Mouse (Mus musculus) common myeloid progenitor, adult 5-6 weeks (primary cell): ENCODE measurements around the gene Dap. TPM values are rescaled to one million over a fixed set of nuclear protein-coding genes. Genes with fewer than 3 reads are reported as not detected.

Experiments
- ATAC-seq: replicated peaks from 2 replicates; pipeline ENCODE4 v1.8.0; 2016; ENCODE audit warnings: low read depth, mild to moderate bottlenecking, moderate TSS enrichment, inconsistent platforms; ENCODE audit not compliant: poor library complexity, severe bottlenecking
- total RNA-seq: library from RNA; stranded (forward); fragments of 200-1000, 187-1606 nt; gene quantifications from 2 replicates; pipeline ENCODE4 v1.2.3, GENCODE M21; 2017

Dap gene
- total RNA-seq, 1 experiment from 2014 or later: 67.8 TPM

DNA sequence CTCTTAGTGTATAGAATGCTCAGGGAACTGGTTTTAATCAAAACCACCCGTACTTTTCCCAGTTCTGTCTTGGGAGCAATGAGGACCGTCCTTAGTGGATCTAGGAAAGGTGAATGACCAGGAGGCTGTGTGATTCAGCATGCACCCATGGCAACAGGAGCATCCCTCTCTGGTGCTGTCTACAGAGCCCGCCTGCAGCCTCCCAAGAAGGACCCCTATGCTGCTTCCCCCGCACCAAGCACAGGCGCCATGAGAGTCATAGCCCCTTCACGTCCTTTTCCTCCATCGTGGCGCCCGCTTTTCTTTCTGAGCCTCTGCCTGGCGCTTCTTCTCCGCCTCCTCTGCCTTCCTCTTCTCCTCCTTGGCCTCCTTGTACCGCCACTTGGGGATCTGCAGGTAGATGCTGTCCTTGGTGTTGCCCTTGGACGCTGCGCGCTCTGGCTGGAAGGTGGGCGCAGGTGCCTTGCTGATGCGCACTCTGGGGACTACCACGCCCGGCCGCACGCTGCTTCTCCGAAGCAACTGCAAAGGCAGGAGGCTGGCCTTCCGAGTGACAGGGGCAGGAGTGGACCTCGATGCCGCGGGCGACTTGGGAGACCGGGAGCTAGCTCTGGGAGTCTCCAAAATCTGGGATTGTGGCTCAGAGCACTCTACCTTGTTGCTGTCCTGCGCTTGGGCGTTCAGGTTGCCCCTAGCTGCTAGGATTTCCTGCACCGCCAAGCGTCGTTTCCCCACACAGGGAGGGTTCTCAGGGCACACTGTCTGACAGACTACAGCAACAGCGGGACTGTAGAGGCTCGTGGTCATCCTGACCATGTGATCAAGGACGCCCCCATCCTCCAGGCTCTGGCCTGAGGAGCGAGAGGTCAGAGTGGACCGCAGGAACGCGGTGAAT is 73.0 kb downstream of the Dap start:
- no peak for ATAC-seq

- no peak for ATAC-seq
Observed at GRCm38 (mm10) chr15:31297777-31298137, 73.6 kb downstream of the Dap start.

GRCm38 (mm10) chr15:31299258-31299917 is 75.3 kb downstream of the Dap start:
- ATAC-seq: peak; percentile 88

- no peak for ATAC-seq
Observed at GRCm38 (mm10) chr15:31302293-31302990, 78.3 kb downstream of the Dap start.

GRCm38 (mm10) chr15:31304302-31304701 is 80.2 kb downstream of the Dap start:
- no peak for ATAC-seq

GRCm38 (mm10) chr15:31305181-31305580 is 81.1 kb downstream of the Dap start:
- no peak for ATAC-seq

- ATAC-seq: no peak
Observed at GRCm38 (mm10) chr15:31306726-31307125, 82.6 kb downstream of the Dap start.

DNA sequence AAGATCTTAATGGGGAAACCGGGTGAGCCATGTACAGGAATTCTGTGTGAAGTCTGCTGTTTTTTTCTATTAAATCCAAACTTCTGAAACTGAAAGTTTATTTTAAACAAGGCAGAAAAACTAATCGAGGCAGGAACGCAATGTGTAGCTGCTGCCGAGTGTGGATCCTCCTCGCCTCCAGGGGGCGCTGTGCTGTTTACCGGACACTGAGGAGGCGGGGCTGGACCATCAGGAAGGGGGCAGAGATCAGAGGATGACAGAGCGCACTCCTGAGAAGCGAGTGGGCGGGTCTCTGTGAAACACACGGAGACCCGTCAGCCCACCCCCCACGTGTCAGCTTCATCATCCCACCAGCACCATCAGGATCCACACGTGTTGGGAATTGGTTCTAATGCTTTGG is 85.4 kb downstream of the Dap start:
- ATAC-seq: no peak

DNA sequence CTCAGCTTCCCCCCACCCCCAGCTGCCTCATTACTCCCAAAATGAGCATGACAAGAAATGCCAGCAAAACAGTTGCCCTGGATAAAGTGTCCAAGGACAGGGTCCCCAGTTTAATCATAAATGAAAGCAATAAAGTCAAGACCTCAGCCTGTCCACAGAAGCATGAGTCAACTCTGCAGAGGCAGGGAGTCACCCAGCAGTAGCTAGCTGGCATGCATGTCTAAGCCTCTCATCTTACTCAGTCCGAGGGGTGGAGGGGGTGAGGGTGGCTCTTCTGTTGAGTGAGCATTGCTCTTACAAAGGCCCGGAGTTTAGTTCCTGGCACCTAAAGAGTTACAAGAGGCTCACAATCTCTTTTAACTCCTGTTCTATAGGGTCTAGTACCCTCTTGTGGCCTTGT is 87.9 kb downstream of the Dap start:
- ATAC-seq: no peak

DNA sequence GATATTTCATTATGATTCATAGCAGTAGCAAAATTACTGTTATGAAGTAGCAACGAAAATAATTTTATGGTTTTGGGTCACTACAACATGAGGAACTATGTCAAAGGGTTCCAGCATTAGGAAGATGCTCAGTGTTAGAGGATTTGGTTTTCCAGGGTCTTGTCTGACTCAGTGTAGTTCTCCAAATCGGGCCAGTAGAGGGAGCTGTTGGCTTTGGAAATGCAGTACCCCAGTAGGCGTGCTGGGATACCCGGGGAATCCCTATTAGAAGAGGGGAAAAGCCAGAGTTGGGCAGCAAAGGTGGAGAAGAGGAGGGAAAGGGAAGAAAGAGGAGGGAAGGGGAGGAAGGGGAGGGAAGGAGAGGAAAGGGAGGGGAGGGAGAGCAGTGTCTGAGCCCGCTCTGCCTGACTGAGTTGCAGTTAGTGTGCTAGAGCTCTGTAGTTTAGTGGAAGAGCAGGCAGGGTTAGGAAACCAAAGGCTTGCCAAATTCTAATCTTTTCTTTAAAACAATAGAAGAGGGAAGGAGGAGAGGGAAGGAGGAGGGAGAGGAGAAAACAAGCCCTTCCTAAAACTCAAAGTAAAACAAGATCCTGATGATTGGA is 91.6 kb downstream of the Dap start:
- ATAC-seq: peak; percentile 83

DNA sequence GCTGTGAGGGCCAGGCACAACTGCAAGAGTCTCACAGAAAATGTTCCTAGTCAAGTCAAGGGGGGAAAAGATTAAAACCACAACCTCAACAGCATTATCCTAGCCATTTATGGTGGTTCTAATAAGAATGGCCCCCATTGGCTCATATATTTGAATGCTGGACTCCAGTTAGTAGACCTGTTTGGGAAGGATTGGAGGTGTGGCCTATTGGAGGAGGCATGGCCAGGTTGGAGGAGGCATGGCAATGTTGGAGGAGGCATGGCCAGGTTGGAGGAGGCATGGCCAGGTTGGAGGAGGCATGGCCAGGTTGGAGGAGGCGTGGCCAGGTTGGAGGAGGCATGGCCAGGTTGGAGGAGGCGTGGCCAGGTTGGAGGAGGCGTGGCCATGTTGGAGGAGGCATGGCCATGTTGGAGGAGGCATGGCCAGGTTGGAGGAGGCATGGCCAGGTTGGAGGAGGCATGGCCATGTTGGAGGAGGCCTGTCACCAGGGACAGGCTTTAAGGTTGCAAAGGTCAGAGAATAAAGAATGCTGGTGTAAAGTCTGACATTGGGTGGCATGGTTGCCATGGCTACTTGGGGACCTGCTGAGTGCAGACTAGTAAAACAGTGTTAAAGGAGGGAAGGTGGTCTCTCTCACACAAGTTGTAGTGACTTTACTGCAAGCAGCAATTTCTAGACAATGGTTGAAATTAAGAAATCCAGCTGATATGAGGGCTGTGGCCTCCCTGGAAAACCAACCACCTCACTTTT is 93.1 kb downstream of the Dap start:
- no peak for ATAC-seq

DNA sequence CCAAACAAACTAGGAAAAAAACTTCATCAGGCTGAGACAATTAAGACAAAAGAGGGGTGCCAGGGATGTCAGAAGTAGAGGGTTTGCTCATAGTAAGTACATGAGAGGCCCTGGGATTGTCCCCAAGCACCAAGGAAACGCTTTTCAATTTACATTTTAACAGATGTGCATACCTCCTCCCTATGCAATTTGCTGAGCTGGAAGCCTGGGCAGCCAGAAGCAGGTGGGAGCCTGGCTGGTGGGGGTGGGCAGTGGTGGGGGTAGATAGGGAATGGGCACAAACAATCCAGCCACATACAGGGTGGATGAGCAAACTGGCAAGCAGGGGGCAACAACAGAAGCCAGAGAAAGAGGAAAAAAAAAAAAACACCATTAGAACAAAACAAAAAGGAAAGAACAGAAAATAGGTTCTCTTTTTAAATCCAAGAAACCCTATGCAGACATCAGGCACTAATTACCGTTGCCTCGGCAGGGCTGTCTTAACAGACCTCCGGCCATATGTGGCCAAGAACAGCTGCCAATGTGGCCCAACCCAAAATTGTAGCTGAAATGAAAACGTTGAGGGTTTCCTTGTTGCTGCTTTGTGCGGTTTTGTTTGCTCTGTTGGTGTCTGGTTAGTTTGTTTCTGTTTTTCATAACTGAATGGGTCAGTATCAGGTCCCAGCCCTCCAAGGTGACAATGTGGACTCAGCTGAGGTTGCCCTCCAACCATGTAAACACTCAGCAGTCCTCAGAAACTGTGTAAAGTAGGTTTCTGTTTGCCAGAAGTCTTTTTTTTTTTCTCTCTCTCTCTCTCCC is 94.2 kb downstream of the Dap start:
- peak; percentile 10; the same call in 1 of the 2 replicates for ATAC-seq

DNA sequence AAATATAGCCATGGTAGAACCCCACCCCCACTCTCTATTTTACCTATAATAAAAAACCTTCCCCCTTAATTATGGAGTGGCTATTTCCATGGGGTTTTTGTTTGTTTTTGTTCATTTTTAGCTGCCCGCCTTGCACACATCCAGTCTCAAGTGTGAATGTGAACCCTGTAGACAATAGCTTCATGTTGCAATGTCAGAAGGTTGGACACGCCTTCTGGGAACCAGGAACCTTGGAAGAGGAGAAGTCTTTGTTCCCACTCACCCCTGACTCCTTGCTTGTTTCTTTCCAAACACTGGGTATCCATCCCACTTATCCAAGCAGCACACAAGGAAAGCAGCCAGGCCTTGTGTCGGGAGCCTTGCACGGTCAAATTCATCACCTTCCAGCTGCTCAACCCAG is 94.9 kb downstream of the Dap start:
- no peak for ATAC-seq

DNA sequence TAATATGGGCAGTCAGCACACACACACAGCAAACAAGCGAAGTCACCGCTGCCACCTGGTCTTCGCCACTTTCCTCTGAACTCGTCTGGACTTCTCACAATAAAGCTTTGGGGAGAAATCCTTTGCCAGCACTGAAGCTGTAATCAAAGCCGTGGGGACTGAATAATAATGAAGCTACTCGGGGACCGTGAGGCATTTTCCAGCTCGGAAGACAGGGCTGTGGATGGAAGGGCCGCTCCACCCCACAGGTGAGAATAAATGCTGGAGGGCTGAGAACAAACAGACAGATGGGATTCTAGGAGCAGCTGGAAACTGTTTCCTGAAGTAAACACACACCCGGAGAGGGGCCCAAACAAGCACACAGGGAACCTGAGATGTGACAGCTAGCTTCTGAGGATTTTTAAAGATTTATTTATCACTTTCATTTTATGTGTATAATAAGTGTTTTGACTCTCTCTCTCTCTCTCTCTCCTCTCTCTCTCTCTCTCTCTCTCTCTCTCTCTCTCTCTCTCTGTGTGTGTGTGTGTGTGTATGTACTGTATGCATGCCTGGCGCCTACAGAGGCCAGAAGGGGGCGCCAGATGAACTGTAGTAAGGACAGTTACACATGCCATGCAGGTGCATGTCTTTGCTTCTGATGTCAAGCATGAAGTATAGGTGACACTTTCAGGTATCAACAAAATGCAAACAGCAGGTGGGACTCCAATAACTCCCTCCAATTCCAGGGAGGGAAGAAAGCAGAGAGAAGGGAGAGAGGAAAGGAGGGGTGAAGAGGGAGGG is 96.7 kb downstream of the Dap start:
- no peak for ATAC-seq

DNA sequence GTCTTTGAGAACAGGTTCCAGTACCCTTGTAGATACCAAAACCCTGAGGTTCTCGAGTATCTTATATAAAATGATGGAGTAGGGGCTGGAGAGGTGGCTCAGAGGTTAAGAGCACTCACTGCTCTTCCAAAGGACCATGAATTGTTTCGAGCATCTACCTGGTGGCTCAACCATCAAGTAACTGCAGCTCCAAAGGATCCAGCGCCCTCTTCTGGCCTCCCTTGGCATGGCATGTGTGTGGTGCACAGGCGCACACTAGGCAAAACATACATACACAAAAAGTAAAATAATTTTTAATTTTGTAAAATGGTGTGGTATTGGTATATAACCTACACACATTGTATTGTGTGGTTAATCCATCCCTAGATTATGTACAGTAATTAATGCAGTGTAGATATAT is 99.6 kb downstream of the Dap start:
- no peak for ATAC-seq
